Mouse (Mus musculus) bone marrow, adult 2 months (tissue): ENCODE measurements around the gene Fry. TPM values are rescaled to one million over a fixed set of nuclear protein-coding genes. Genes with fewer than 3 reads are reported as not detected.

Experiments
- H3K27ac ChIP-seq: fragments of 200-500 bp; 2 replicates; pipeline ENCODE4 v1.5.1; 2012; ENCODE audit warnings: low read depth, mild to moderate bottlenecking, control low read depth, inconsistent platforms, low read length; ENCODE audit not compliant: control insufficient read depth, poor library complexity, insufficient read depth
- H3K4me1 ChIP-seq: fragments of 200-500 bp; 2 replicates; pipeline ENCODE4 v1.6.1; 2011; ENCODE audit warnings: low read length; ENCODE audit not compliant: control insufficient read depth, insufficient read depth
- H3K4me3 ChIP-seq: fragments of 200-500 bp; replicated peaks from 2 replicates; pipeline ENCODE3; 2011; ENCODE audit warnings: mild to moderate bottlenecking, low read depth, low read length, control low read depth; ENCODE audit not compliant: control insufficient read depth
- CTCF ChIP-seq: fragments of 200-500 bp; IDR thresholded peaks from 2 replicates; pipeline ENCODE4 v1.5.1; 2011; ENCODE audit warnings: low read length, control low read depth; ENCODE audit not compliant: control insufficient read depth, insufficient read depth
- POLR2A ChIP-seq: fragments of 200-500 bp; IDR thresholded peaks from 2 replicates; pipeline ENCODE4 v1.6.1; 2011; ENCODE audit warnings: low read depth, mild to moderate bottlenecking, control low read depth, low read length, borderline replicate concordance; ENCODE audit not compliant: control insufficient read depth
- WGBS: fragments of 180-500 bp; shearing (Covaris S2); methylation state at CpG from one replicate; pipeline ENCODE4 v1.1.7; 2018; 5-methylcytosine and 5-hydroxymethylcytosine counted together
- polyA plus RNA-seq: library from polyadenylated mRNA; stranded (reverse); fragments of >200 nt; gene quantifications from 2 replicates; pipeline ENCODE4 v1.2.4, GENCODE M21; 2011; ENCODE audit warnings: low replicate concordance; ENCODE audit not compliant: missing spikeins, insufficient read depth, insufficient read length

Gene Fry
- polyA plus RNA-seq, 1 experiment = 20.0 TPM

- Histone ChIP-seq H3K4me1 (peaks cover 1% of the 10 kb centered on the region; the same call in 1 of the 2 replicates), H3K4me3 (no peak overlapping the region), H3K27ac (no peak overlapping the region)
- TF ChIP-seq POLR2A = no peak
- no peak for TF ChIP-seq CTCF
- 67% methylated on average over 1 of the region's 1 CpGs for WGBS
Observed at GRCm38 (mm10) chr5:150265005-150265404, 146.6 kb downstream of the Fry start.

- 80% methylated on average over 2 of the region's 2 CpGs for WGBS
- peaks cover 1% of the 10 kb centered on the region; the same call in 1 of the 2 replicates for H3K4me1 ChIP-seq
- TF ChIP-seq POLR2A (no peak), CTCF (no peak)
- H3K27ac ChIP-seq = no peak overlapping the region
- H3K4me3 ChIP-seq = no peak overlapping the region
Observed at GRCm38 (mm10) chr5:150265953-150266352, 147.5 kb downstream of the Fry start.

- TF ChIP-seq POLR2A (no peak), CTCF (peak; percentile 30; the same call in 1 of the 2 replicates)
- no peak overlapping the region for H3K27ac ChIP-seq
- H3K4me1 ChIP-seq = peaks cover under 1% of the 10 kb centered on the region; the same call in 1 of the 2 replicates
- no peak overlapping the region for H3K4me3 ChIP-seq
- 89% methylated on average over 3 of the region's 3 CpGs for WGBS
Observed at GRCm38 (mm10) chr5:150268261-150268660, 149.8 kb downstream of the Fry start.

GRCm38 (mm10) chr5:150270468-150270867 is 152.0 kb downstream of the Fry start:
- Histone ChIP-seq H3K4me3 (no peak overlapping the region), H3K27ac (no peak overlapping the region), H3K4me1 (no peaks in the 10 kb centered on the region)
- WGBS = 89% methylated on average over 4 of the region's 4 CpGs
- TF ChIP-seq CTCF (no peak), POLR2A (no peak)

DNA sequence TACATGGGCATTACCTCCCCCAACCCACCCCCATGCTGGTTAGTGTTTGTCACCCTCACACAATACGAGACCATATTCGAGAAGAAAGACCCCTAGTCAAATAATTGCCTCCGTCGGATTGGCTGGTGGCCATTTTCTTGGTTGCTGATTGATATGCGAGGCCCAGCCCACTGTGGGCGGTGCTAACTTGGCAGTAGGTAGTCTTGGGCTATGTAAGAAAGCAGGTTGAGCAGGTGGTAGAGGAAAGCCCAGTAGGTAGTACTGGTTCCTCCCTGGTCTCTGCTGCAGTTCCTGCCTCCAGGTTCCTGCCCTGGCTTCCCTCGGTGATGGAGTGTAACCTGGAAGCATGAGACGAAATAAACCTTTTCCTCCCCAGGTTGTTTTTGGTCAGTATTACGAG is 153.7 kb downstream of the Fry start:
- Histone ChIP-seq H3K27ac (no peak overlapping the region), H3K4me1 (no peaks in the 10 kb centered on the region), H3K4me3 (no peak overlapping the region)
- 82% methylated on average over 9 of the region's 9 CpGs for WGBS
- TF ChIP-seq CTCF = no peak
- TF ChIP-seq POLR2A = no peak

DNA sequence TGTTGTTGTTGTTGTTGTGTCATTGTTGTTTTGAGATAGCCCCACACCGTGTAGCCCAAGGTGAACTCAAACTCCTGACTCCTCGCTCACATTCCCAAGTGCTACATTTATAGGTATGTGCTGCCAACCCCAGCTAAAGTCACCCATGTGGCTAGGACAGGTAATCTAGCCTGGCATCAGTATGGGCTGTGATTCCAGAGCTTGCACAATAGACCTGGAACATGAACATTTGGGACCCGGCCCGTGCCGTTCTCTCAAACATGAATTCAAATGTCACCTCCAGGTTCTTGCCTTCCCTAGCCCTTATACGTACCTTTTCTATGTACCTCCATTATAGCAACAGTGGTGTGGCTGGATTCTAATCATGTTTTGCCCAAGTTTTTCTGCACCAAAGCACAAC is 156.9 kb downstream of the Fry start:
- H3K27ac ChIP-seq = no peak overlapping the region
- 80% methylated on average over 6 of the region's 6 CpGs for WGBS
- no peak overlapping the region for H3K4me3 ChIP-seq
- TF ChIP-seq POLR2A (no peak), CTCF (no peak)
- H3K4me1 ChIP-seq = no peaks in the 10 kb centered on the region

GRCm38 (mm10) chr5:150276611-150277010 is 158.2 kb downstream of the Fry start:
- no peaks in the 10 kb centered on the region for H3K4me1 ChIP-seq
- TF ChIP-seq POLR2A = no peak
- no peak for TF ChIP-seq CTCF
- 61% methylated on average over 4 of the region's 4 CpGs for WGBS
- H3K4me3 ChIP-seq = no peak overlapping the region
- H3K27ac ChIP-seq = no peak overlapping the region

- no peak overlapping the region for H3K4me3 ChIP-seq
- 24% methylated on average over 6 of the region's 6 CpGs for WGBS
- H3K27ac ChIP-seq = no peak overlapping the region
Observed at GRCm38 (mm10) chr5:150279387-150279786, 160.9 kb downstream of the Fry start.

GRCm38 (mm10) chr5:150281084-150281483 is 162.6 kb downstream of the Fry start:
- H3K4me3 ChIP-seq = no peak overlapping the region
- WGBS = 87% methylated on average over 2 of the region's 2 CpGs
- TF ChIP-seq POLR2A (no peak), CTCF (peak; percentile 31; the same call in 1 of the 2 replicates)
- no peaks in the 10 kb centered on the region for H3K4me1 ChIP-seq
- H3K27ac ChIP-seq = no peak overlapping the region

More at GRCm38 (mm10) chr5:150279387-150279786, 160.9 kb downstream of the Fry start:
- H3K4me1 ChIP-seq = no peaks in the 10 kb centered on the region
- no peak for TF ChIP-seq POLR2A
- TF ChIP-seq CTCF = no peak
